Mouse (Mus musculus) layer of hippocampus, postnatal 14 days (tissue): ENCODE data around the gene Glyr1. TPM values are rescaled to one million over a fixed set of nuclear protein-coding genes. Genes with fewer than 3 reads are reported as not detected.

ENCODE experiments used
- DNase-seq, 2 experiments: peaks; one replicate each; pipeline ENCODE4 v3.0.0; 2021 to 2022; ENCODE audit warnings: low spot score in 2 of 2, mixed read lengths in 1 of 2
- total RNA-seq, 2 experiments: library from RNA; stranded (reverse); gene quantifications; 2 replicates each; pipeline ENCODE4 v1.2.3; 2021

The Glyr1 gene
- total RNA-seq, 2 experiments from 2014 or later: 132 to 134 TPM

DNA sequence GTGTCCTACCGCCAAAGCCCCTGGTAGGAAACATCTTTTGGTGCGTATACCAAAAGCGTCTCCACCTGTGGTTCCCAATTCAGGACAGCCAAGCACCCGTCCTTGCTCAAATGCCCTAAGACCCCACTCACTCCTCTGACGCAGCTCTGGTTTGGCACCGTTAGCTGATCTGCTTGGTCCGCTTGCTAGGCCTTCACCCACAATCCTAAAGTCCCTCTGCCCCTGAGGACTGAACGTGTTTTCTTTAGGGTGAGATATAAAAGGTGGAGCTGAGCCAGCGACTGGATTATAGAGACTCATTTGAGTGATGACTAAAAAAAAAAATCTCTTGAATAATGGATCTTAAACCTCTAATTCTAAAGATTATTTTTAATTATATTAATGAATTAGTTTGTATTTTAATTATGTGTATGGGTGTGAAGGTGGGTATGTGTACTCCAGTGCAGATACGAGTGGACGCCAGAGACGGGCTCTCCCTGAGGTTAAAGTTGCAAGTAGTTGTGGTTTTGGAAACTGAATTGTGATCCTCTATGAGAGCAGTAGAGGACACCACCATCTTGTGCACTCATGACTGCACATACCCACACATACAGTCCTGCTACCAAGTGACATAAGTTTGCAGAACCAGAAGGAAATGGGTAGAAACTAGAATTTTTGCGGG, 84.8 kb downstream of the Glyr1 start:
- no peak for DNase-seq

Other genes with a start within 250 kb of the Glyr1 start
- not detected for gene 4930562C15Rik, start 214.4 kb downstream of the Glyr1 start, total RNA-seq
- gene Ubald1, start 169.5 kb downstream of the Glyr1 start, total RNA-seq: 10 to 100 TPM; 80.1 to 84.6 TPM
- 100 to 1,000 TPM; 190 to 194 TPM for gene Mgrn1, start 163.6 kb downstream of the Glyr1 start, total RNA-seq
- gene Nudt16l1, start 111.1 kb downstream of the Glyr1 start, total RNA-seq: 10 to 100 TPM; 75.5 to 77.1 TPM
- 10 to 100 TPM; 57.1 to 58.6 TPM for gene Anks3, start 85.7 kb downstream of the Glyr1 start, total RNA-seq
- gene Sept12, start 52.0 kb downstream of the Glyr1 start, total RNA-seq: not detected
- gene Smim22, start 42.6 kb downstream of the Glyr1 start, total RNA-seq: not detected
- gene Rogdi, start 36.3 kb downstream of the Glyr1 start, total RNA-seq: 100 to 1,000 TPM; 280 to 286 TPM
- 10 to 100 TPM; 40.1 to 40.6 TPM for gene Ubn1, start 194 bp upstream of the Glyr1 start, total RNA-seq
- under 1 TPM; 0.91 to 0.99 TPM for gene Ppl, start 82.6 kb upstream of the Glyr1 start, total RNA-seq
- gene Sec14l5, start 97.2 kb upstream of the Glyr1 start, total RNA-seq: 1 to 10 TPM; 2.4 to 3.4 TPM
- gene Nagpa, start 154.1 kb upstream of the Glyr1 start, total RNA-seq: 1 to 10 TPM; 8.8 to 9.4 TPM
- 1 to 10 TPM; 9.6 to 9.8 TPM for gene AU021092, start 172.4 kb upstream of the Glyr1 start, total RNA-seq
- gene Alg1, start 183.8 kb upstream of the Glyr1 start, total RNA-seq: 10 to 100 TPM; 25.6 to 30.7 TPM
- 1 to 10 TPM; 3.6 to 4.0 TPM for gene Eef2kmt, start 206.1 kb upstream of the Glyr1 start, total RNA-seq